Mouse (Mus musculus) v-Abl transformed pro-B cells (cell line): ENCODE results near the gene Specc1l.
"Not testable (repeated sequence)": the region's sequence is repeated elsewhere in the genome, so short reads cannot be mapped to it uniquely, and the experiment has no call there.

Experiments
- in situ Hi-C, 2 experiments: fragments of 400-800 bp; cut with MboI; formaldehyde crosslinking; loops; one replicate each; pipeline ENCODE4 v1.15.1; 2025; ENCODE audit not compliant: unreplicated experiment in 2 of 2

The Specc1l gene

DNA sequence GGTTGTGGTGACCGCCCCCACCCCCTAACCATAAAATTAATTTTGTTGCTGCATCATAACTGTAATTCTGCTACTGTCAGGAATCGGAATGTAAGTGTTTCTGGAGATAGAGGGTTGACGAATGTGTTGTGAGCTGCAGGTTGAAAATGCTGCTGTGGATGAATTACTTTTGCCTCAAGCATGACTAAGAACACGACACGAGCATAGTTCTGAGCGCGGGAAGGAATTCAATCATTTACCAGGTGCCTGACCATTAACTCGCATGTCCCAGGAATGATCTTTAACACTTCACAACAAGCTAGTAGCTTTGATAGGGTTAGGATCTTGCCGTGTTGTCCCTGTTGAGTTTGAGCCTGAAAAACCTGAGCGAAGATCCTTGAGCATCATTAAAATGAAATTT, 125.4 kb downstream of the Specc1l start:
- in situ Hi-C loops, result no loop called here

DNA sequence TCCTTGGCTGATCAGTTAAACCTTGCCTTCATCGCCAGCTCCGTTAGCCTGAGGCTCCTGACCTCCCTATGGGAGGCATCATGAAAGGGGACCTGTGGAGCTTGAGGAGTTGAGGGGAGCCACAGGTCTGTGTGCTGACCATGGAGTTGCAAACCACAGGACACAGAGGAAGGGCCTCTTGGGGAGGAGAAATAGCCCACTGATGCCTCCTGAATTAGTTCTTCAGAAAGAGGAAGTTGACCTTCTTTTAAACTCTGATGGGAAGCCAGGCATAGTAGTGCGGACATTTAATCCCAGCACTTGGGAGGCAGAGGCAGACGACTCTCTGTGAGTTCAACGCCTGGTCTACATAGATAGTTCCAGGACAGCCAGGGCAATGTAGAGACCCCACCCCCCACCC, 127.0 kb downstream of the Specc1l start:
- in situ Hi-C loops, result no loop called here

DNA sequence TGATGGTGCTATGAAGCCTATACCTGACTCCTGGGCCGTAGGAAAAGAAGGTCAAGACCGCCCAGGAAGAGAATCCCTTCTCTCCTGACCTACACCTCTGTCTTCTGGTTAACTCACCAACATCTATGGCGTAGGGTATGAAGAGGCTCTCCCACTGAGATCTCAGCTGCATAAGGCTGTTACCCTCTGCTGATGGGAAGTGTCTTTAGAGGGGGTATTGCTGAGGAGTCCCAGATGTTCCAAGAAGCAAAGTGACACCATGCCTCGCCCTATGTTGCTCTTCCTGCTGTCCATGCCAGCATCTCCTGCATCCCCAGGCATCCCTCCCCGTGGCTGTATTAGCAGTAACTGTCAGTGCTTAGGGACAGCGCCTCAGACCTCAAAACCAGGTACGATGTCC, 127.5 kb downstream of the Specc1l start:
- in situ Hi-C loops, result no loop called here

DNA sequence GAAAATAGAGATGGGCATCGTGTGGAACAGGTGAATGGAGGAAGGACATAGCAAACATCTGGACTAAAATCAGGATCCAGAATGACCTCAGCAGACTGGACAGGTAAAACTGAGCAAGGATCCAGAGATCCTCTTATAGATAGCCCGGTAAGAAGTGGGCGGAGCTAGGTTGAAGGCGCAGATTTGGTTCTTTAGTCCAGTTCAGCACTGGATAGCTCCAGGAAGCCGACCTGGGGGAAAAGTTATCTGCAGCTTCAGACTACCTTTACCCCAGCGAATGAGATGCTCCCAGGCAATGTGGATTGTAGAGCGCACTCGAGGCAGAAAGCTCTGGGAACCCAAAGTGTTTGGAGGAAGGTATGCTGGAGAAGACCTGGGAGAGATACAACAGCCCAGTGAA, 130.1 kb downstream of the Specc1l start:
- in situ Hi-C loops, result no loop called here

DNA sequence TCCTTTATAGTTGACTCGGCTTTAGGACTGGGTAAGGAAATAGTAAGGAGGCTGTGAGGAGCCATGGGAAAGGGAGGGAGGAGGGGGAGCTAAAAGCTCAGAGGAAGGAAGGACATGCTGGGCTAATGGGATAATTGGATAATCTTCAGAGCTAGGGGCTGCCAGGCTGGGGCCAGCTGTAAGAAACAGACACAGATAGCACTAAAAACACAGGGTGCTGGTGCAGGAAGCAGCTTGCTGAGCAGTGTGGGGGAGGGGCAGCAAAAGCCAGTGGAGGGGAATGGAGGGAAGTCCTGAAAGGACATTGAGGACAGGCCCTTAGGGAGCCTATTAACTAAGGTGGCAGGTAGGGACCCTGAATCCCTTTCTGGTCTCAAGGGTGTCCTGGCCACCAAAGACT, 132.7 kb downstream of the Specc1l start:
- in situ Hi-C loops, result not testable (repeated sequence)

DNA sequence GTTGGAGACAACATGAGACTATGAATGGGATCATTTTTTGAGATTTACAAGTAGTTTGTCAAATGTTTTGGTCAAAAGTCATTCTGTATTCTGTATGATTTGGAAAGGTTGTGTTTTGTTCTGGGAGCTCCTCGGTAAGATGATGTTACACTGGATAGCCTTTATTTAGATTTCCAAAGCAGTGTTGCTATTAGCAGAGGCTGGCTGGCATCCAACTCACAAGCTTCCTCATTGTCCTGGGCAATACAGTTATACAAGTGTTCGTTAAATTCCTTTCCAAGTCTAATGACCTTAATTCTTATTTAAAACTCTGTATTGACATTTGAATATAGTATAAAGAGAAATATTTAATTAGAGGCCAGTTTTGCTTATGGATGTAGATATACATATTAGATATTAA, 133.4 kb downstream of the Specc1l start:
- in situ Hi-C loops, result no loop called here

DNA sequence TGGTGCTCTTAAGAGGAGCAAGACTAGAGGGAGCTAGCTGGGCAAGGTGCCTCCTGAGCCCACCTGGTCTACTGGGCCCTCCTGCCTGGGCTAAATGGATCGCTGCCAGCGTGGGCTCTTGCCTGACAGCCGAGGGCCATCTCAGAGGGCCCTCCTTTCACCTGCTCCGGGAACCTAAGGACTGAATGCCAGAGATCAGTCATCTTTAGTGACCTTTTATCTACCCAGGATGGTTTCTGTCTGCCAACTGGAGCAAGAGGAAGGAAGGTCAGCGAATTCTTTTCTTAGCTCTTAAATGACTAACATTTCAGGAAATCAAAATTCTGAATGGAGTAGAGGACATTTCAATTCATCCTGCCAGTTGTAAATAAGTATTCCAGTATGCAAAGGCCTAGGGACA, 138.7 kb downstream of the Specc1l start:
- in situ Hi-C loops, result no loop called here

DNA sequence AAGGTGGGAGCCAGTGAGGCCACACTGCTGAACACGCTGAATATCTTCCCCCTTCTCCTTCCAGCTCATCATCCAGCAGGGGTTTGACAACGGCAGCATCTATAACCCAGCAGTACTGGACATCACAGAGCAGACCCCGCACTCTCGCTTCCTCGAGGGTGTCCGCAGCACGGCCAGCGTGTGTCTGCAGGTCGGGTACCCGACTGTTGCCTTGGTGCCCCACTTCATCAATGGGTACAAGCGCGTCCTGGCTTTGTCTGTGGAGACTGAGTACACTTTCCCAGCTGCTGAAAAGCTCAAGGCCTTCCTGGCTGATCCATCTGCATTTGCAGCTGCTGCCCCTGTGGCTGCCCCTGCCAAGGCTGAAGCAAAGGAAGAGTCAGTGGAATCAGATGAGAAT, 140.7 kb downstream of the Specc1l start:
- in situ Hi-C loops, result no loop called here

DNA sequence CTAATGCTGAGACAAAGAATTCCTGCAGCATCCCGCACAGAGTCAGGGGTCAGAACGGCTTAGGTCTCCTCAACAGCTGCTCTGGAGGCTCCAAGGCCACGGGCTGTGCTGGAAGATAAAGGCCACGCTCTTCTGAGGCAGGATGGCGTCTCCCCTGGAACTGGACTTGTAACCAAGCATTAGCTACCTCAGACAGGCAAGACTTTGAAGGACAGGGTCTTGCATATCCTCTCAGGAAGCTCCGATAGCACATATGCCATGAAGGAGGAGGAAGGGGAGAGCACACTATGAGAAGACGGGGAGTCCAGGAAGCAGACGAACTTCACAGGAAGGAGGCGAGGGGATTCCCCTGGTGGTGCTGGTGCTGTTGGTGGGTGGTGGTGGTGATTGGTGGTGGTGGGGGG, 142.0 kb downstream of the Specc1l start:
- in situ Hi-C loops, result not testable (repeated sequence)

DNA sequence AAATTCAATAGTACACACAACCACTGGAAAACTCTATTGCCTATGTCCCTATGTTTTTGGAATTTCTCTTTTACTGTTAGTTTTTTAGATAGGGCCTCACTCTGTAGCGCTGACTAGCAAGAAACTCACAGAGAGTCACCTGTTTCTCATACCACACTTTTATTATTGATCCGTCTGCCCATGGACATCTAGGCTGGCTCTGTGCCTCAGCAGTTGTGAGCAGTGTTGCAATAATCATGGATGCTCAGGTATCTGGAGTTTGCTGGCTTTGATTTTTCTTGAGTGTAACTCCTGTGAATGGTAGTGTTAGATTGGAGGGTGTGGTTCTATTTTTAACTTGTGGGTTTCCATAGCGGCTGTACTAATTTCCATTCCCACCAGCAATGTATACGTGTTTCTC, 143.5 kb downstream of the Specc1l start:
- in situ Hi-C loops, result no loop called here
